Mouse (Mus musculus) cerebellum, adult 11-12 months (tissue): ENCODE measurements around the gene Efemp2.
A peak's percentile ranks its signal among the peaks of the same experiment; 100 is the strongest.

Experiments
- DNase-seq: peaks from one replicate; pipeline ENCODE4 v3.0.0; 2022

Gene Efemp2

DNA sequence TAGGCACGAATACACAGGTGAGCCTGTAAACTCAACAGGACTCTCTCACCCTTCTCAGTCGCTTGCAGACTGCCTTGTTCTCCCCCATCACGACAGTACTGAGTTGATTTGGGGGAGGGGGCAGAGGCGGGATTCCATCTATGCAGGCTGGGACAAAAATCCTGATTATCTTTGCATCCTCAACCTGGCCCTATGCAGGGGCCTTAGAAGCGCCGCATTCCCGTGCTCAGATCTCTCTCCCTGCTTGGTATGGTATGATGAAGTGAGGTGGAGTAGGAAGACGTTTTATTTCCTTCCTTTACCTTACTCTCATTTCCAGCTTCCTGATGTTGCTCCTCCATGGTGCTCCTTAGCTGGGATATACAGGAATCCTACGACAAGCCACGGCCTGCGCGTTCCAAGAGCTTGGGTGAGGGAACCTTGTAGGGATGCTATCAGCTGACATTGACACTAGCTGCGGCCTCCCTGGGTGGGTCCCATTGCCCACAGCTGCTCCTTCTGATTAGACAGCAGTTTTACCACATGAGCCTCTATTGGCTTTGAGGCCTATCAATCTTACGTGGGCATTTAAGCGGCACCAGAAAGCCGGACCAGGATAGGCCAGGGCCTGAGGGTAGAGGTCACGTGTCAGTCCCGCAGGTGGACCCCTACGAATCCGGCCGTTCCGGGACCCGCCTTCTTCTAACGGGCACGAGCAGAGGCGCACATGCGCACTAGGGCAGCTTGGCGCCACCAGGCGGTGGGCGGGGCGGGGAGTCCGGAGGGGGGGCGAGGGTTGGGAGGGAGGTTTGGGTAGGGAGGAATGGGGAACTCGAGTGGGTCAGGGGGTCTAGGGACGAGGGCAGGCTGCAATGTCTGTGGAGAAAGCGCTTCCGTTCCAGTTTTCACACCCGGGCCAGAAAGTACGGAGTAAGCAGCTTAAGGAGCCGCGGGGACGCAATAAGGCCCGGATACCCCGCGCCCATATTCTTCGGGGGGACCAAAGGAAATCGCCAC is 36.6 kb downstream of the Efemp2 start, which contains the start of gene Snx32:
Snx32 (minus strand) TSS at position 508 of the 996 bp plus-strand sequence.
- DNase-seq = peak; percentile 100

DNA sequence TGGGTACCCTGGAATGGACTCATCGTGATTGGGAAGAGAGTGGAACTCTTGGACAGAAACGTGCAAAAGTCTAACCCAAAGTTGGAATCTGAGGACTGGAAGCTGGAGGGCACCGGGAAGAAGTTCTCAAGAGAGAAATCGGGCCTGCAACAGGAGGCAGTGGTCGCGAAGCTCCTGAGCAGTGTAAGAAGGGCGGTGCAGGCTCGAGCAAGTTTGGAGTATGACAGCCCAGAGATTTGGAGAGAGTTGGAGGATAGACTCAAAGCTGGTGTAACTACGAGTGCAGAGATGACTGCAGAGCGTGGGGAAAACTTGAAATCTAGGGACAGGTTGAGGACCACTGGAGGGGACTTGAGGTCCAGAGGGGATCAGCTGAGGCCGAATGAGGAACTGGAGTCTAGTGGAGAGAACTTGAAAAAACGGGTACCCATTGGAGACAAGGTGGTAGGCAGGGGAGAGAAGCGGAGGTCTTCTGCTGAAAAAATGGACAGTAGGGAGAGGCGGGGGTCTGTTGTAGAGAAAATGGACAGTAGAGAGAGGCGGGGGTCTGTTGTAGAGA is 37.4 kb downstream of the Efemp2 start:
- no peak for DNase-seq

DNA sequence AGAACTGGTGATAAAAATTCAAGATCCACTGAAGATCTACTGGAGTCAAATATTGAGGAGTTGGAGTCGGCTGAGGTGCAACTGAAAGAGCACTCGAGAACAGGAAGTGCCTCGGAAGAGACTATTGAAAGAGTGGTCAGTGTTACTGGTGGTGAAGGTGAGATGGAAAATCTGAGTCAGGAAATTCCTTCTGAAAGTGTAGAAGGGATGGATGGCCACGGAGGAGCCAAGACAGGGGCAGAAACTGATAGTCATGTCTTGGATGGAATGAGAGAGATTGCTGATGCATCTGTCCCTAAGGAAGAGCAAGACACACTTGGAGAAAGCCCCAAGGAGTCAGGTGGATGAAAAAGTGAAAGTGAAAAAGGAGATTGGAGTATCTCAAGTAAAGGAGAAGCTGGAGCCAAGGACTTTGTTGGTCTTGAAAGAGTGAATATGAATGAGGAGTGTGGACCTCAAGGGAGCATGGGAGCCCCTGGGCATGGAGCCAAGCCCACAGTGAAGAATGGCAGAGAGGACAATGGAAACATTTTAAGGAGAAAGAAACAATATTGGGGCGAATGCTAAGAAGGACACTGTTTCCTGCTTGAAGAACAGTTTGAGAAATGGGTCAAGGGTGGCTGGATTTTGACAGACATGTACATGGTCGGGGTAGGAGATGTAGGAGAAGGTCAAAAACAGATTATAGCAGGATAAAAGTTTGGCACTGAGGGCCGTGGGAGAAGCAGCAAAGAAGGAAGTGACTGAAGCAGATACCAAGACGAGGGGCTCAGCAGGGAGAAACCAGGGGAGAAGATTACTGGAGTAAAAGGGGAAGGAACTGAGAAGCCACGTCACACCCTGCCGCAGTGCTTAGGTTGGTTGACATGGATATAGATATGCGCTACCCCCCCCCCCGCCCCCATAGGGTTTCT is 38.6 kb downstream of the Efemp2 start:
- no peak for DNase-seq

DNA sequence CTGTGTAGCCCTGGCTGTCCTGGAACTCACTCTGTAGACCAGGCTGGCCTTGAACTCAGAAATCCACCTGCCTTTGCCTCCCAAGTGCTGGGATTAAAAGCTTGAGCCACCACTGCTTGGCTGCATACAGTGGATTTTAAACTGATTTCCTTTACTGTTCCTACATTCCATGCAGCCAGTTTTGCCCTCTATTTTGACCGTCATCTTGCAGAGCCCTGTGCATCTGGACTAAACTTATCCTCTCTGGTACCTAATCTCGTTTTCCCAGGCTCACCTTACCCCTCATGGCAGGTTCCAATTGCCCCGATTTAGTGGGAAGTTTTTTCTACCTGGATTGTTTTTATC is 39.2 kb downstream of the Efemp2 start:
- DNase-seq = no peak

DNA sequence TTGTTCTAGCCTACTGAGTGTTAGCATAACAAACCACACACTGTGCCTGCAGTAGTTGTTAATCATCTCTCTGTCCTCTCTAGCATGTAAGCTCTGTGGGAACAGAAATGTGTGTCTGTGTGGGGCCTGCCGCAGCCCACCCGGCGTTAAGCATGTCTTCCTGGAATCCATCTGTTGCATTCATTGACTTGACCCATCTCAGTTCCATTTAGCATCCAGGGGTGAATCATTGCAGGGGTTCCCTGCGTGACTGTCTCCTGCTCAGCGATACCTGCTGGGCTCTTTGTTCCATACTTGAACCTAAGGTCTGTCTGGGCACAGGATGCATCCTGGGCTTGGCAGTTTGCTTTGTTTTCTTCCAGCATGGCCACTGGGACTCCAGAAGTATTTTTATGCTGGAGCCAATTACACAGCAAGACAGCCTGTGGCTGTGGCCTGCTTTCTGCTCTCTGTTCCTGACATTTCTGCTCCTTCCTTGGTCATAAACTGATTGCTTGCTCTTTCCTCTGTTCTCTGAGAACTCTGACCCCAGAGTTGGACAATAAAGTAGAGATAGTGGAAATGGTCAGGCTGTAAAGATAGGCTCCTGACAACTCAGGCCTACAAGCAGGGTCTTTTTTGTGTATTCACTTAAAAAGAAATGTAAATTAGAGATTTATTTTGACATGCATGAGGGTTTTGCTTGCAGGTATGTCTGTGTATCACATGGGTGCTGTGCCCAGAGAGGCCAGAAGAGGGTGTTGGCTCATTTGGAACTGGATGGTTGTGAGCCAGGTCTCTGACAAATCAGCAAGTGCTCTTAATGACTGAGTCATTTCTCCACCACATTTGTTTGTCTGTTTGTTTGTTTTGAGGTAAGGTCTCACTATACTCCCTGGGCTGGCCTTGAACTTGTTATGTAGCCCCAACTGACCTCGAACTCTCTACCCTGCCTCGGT is 42.4 kb downstream of the Efemp2 start:
- DNase-seq = no peak

DNA sequence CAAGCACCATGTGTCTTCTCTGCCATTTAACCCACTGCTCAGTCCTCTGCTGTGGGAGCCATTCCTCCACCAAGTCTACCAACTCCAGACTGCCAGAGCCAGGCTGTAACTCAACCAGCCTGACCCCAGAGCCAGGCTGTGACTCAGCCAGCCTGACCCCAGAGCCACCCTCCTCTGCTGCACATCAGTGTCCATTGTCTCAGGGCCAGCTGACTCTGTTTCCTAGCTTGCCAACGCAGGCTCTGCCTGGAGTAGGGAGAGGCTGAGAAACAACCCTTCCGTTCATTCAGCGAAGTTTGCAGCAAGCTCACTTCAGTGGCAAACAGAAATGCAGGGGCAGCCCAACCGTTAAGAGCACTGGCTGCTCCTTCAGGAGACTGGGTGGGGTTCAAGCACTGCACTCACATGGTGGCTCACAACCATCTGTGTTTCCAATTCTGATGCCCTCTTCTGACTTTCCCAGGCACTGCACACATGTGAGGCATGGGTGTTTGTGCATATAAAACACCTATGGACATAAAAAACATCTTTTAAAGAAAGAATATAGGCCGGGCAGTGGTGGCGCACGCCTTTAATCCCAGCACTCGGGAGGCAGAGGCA is 43.3 kb downstream of the Efemp2 start:
- DNase-seq = no peak

DNA sequence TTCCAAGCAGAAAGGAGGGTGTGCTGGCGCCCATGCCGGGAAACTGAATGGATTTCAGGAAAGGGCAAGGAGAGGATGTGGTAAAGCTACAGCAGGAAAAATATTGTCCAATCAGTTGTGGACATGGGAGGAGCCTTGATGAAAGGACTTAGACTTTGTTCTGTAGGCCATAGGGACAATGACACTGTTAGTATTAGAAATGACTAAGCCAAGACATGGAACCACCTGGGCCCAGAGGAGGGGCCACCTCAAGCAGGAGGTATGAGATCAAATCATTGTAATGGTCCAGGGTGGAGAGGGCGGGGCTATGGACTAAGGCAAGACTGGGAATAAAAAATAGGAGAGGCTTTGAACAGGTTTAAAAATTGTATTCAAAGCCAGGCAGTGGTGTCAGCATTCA is 45.0 kb downstream of the Efemp2 start:
- no peak for DNase-seq

DNA sequence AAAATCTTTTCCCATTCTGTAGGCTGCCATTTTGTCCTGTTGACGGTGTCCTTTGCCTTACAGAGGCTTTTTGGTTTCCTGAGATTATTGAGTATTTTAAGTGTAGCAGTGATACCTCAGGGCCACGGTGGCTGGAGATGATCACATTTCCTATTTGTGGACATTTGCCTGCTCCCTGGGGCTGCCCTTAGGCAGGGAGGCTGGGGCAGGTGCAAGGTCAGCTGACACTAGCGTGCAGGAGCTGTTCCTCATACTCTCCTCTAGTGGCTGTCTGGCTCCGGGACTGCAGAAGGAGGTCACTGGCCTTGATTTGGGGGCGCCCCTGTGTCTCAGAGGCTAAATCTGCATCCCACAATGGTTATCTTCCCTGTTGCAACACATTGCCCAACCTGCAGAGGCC is 51.5 kb downstream of the Efemp2 start:
- DNase-seq = no peak

DNA sequence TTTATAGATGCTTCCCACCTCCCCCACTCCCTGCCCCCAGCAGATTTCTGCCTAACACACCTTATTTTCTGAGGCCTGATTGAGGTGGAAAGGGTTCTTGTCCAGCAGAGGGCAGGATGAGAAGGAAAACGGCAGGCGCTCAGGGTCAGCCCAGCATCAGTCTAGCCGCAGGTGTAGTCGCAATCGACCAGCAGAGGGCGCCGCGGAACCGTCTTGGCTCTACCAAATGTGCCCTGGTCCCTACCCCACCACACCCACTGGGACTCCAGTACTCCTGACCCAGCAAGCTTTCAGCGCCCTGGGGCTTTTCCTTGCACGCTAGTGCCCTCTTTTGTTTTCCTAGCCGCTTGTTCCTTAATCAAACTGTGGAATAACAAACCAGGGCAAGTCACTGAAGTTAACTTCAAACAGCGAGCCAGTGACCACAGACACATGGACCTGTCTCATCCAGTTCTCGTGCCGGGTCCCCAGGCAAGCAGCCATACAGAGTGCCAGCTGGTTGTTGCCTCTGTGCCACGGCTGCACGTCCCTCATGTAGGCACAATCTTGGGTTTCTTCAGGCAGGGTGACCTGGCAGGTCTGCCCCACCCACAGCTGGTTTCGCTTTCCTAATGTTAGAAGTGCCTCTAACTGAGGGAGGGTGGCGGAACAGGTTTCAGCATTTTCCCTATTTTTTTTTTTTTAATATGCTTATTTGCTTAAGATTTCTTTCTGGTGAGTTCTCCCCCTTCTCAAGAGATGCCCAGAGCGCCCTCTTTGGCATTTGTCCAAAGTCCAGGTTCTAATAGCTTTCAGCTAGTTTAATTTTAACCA is 55.8 kb downstream of the Efemp2 start:
- peak; percentile 93 for DNase-seq

DNA sequence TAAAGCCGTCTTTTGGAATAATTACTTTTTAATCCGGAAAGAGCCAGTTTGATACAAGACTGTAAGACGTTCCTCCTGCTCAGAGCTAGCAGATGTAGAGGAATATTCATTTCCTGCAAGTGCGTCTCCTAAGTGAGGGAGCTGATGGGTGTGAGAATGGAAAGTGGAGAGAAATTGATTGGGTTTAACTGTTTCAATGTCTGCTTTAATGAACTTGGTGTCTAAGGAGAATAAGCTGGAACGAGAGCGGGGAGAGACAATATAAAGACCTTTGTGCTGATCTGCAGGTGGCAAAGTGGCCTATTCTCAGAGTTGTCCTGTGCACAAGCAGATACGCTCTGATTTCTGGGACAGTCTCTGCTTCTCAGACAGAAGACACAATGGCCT is 56.4 kb downstream of the Efemp2 start:
- no peak for DNase-seq
